ENCODE assay signal across 15 mouse cellular contexts in genomic region chr13:112706351-112706750, GRCm38 (mm10). TPM values are rescaled to one million over a fixed set of nuclear protein-coding genes. Genes with fewer than 3 reads are reported as not detected.
"Had no signal": no experiment of that assay in that cellular context is flagged by ENCODE, and none has a peak within 500 bp of the region (broad histone marks: within the 10 kb centered on the region; RNA-seq: fewer than 3 reads in every experiment).

No protein-coding gene starts in this region.

- H3K27me3 ChIP-seq: liver, embryonic 15.5 days; midbrain, embryonic 13.5 days; midbrain, embryonic 15.5 days; neural tube, embryonic 13.5 days; neural tube, embryonic 15.5 days had no signal

- H3K4me3 ChIP-seq: liver, embryonic 15.5 days; midbrain, embryonic 10.5 days; midbrain, embryonic 13.5 days; midbrain, embryonic 15.5 days; myocyte; neural tube, embryonic 13.5 days; neural tube, embryonic 15.5 days had no signal

- H3K4me2 ChIP-seq: liver, embryonic 15.5 days; lung, embryonic 14.5 days; midbrain, embryonic 13.5 days; midbrain, embryonic 15.5 days; neural tube, embryonic 13.5 days; neural tube, embryonic 15.5 days had no signal

- H3K27ac ChIP-seq: liver, embryonic 15.5 days; midbrain, embryonic 10.5 days; midbrain, embryonic 13.5 days; midbrain, embryonic 15.5 days; neural tube, embryonic 13.5 days; neural tube, embryonic 15.5 days had no signal

- DNase-seq: liver, postnatal 0 days; lung, embryonic 14.5 days; lung, postnatal 10 days; lung, postnatal 4 days; right cerebral cortex, postnatal 14 days; thymus, adult 18-20 months; thymus, postnatal 14 days; thymus, postnatal 36 days had no signal

- ATAC-seq: liver, postnatal 0 days; midbrain, embryonic 13.5 days; midbrain, embryonic 15.5 days had no signal

- H3K9ac ChIP-seq: liver, embryonic 15.5 days; liver, postnatal 0 days; lung, embryonic 14.5 days; midbrain, embryonic 13.5 days; midbrain, embryonic 15.5 days; neural tube, embryonic 13.5 days; neural tube, embryonic 15.5 days had no signal

- H3K4me1 ChIP-seq: liver, embryonic 15.5 days; midbrain, embryonic 10.5 days; midbrain, embryonic 13.5 days; midbrain, embryonic 15.5 days; neural tube, embryonic 13.5 days; neural tube, embryonic 15.5 days had no signal

- H3K9me3 ChIP-seq: liver, embryonic 15.5 days; midbrain, embryonic 10.5 days; midbrain, embryonic 13.5 days; midbrain, embryonic 15.5 days; neural tube, embryonic 13.5 days; neural tube, embryonic 15.5 days had no signal

RNA-seq across cellular contexts. Expression of gene Ddx4, which starts 54.1 kb away (rescaled TPM):
- polyA plus RNA-seq: myocyte had no signal
